ENCODE assay signal across 8 mouse cellular contexts in the genomic region with DNA sequence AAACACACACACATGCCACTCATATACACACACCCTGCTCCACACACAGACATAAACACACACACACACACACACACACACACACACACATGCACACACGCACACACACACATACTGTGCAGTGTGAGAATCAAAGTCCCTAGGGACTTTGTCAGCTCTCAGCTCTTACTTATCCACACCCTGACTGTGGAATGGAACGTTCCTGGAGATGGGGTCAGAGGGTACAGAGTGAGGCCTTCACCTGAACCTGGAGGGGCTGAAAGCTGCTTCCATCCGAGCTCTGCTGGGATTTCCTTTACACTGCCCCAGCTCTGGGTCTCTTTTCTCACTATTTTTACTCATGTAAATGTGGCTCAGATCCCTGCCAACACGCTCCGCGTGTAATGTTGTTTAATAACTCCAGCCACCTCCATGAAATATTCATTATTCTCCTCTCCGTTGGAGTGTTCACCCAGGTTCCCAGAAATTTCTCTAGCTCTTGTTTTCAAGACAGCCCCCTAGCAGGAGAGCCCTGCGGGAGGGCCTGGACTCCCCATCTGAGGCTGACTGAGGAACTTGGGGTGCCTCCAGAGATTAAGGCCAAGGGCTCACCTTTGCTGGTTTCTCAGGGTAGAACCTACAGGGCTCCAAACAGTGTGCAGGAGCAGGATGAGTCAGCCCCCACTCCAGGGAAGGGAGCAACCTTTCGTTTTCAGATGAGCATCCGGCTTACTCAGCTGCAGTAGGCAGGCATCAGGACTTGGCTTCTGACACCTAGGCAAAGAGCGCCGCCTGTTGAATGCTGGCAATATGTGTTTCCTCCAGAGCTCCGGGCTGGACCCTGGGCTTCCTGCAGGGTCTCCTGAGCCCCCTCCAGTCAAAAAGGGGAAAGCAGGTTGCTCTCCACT.
DNase-seq lines count a peak whose midpoint lies in the region; ATAC-seq and TF ChIP-seq lines count a peak whose summit lies in the region.

No protein-coding gene starts in this region.

- peak; percentile 64 for DNase-seq in Muller cell, postnatal 12 days (ENCODE audit: inconsistent ontology term)
- peak; percentile 69 for DNase-seq in forebrain, embryonic 14.5 days (ENCODE audit: low spot score)
- DNase-seq in layer of hippocampus, adult 9-11 months, result peak; percentile 44
- DNase-seq in lung, postnatal 36 days, result peak; percentile 65
- DNase-seq in spleen, adult 12 weeks (ENCODE audit: low spot score), result no peak

- TF ChIP-seq POLR2A in small intestine, adult 2 months (IDR thresholded peaks at IDR 0.05; ENCODE audit: low read depth, low read length), result no peak

- H3K9me3 ChIP-seq in forebrain, embryonic 14.5 days (replicated peaks; ENCODE audit: control insufficient read depth, low read length), result no peaks in the 10 kb centered on the region
- H3K9me3 ChIP-seq in hindbrain, embryonic 12.5 days (replicated peaks), result no peaks in the 10 kb centered on the region

- WGBS in forebrain, embryonic 14.5 days, result 38% methylated on average over 13 of the region's 13 CpGs
- whole genome bisulfite sequencing in hindbrain, embryonic 12.5 days, result 42% methylated on average over 13 of the region's 13 CpGs
- 48% methylated on average over 13 of the region's 13 CpGs for WGBS in small intestine, adult 2 months

- ATAC-seq in cerebellum, adult (ENCODE audit: insufficient number of reproducible peaks, low FRiP score, low TSS enrichment), result peak; percentile 90
- peak; percentile 44; the same call in 1 of the 2 replicates for ATAC-seq in forebrain, embryonic 14.5 days
- ATAC-seq in hindbrain, embryonic 12.5 days (ENCODE audit: low FRiP score), result peak; percentile 35; the same call in 1 of the 2 replicates

- no peaks in the 10 kb centered on the region for H3K27me3 ChIP-seq in forebrain, embryonic 14.5 days (replicated peaks; ENCODE audit: control insufficient read depth, insufficient read depth, low read length)
- H3K27me3 ChIP-seq in hindbrain, embryonic 12.5 days, result no peaks in the 10 kb centered on the region
- H3K27me3 ChIP-seq in small intestine, adult 2 months (ENCODE audit: control insufficient read depth, insufficient read depth, low read length), result no peaks in the 10 kb centered on the region

- no peaks in the 10 kb centered on the region; the same call in 1 of the 2 replicates for H3K4me1 ChIP-seq in forebrain, embryonic 14.5 days (ENCODE audit: control insufficient read depth, insufficient read depth, low read length)
- peaks cover 8% of the 10 kb centered on the region; the same call in 1 of the 2 replicates for H3K4me1 ChIP-seq in hindbrain, embryonic 12.5 days
- peaks cover 14% of the 10 kb centered on the region; the same call in 1 of the 2 replicates for H3K4me1 ChIP-seq in small intestine, adult 2 months (ENCODE audit: control insufficient read depth, insufficient read depth, insufficient read length, low read length)

- H3K36me3 ChIP-seq in forebrain, embryonic 14.5 days (ENCODE audit: control insufficient read depth, insufficient read depth, low read length), result no peaks in the 10 kb centered on the region
- no peaks in the 10 kb centered on the region for H3K36me3 ChIP-seq in hindbrain, embryonic 12.5 days
- no peaks in the 10 kb centered on the region for H3K36me3 ChIP-seq in small intestine, adult 2 months (ENCODE audit: control insufficient read depth, insufficient read depth, low read length)

- H3K4me2 ChIP-seq in forebrain, embryonic 14.5 days (ENCODE audit: low read length), result no peak overlapping the region
- H3K4me2 ChIP-seq in hindbrain, embryonic 12.5 days (replicated peaks), result no peak overlapping the region

- H3K9ac ChIP-seq in forebrain, embryonic 14.5 days (ENCODE audit: low read length), result no peak overlapping the region; the same call in 1 of the 2 replicates
- H3K9ac ChIP-seq in hindbrain, embryonic 12.5 days, result no peak overlapping the region

- no peak overlapping the region for H3K27ac ChIP-seq in forebrain, embryonic 14.5 days (ENCODE audit: low read depth, low read length)
- 0 out of 2 replicates have a peak overlapping the region, but pooled peaks have one; percentile 5 for H3K27ac ChIP-seq in hindbrain, embryonic 12.5 days
- H3K27ac ChIP-seq in small intestine, adult 2 months (ENCODE audit: insufficient read depth, low read depth, low read length), result peak overlapping the region; percentile 63

- no peak overlapping the region for H3K4me3 ChIP-seq in forebrain, embryonic 14.5 days (ENCODE audit: low read depth, low read length)
- H3K4me3 ChIP-seq in hindbrain, embryonic 12.5 days, result no peak overlapping the region
- H3K4me3 ChIP-seq in small intestine, adult 2 months (ENCODE audit: low read depth, low read length), result no peak overlapping the region

- TF ChIP-seq CTCF in small intestine, adult 2 months (IDR thresholded peaks at IDR 0.05; ENCODE audit: extremely low read depth, insufficient read length, insufficient replicate concordance, low read depth, low read length), result peak; percentile 78; the same call in 1 of the 2 replicates

Comparison
In these comparisons a context has a peak if more than half of its experiments do, and no peak if none do; other contexts are left out.
1. ATAC-seq: peak in every context shown above with its lines; median percentile 90 in cerebellum, adult; 44 in forebrain, embryonic 14.5 days; 35 in hindbrain, embryonic 12.5 days.